Mouse (Mus musculus) left cerebral cortex, adult 18-20 months (tissue): ENCODE measurements around the gene Gm11037. TPM values are rescaled to one million over a fixed set of nuclear protein-coding genes. Genes with fewer than 3 reads are reported as not detected.
A peak's percentile ranks its signal among the peaks of the same experiment; 100 is the strongest.

Experiments used
- DNase-seq, 2 experiments: peaks; one replicate each; pipeline ENCODE4 v3.0.0; 2021 to 2022; ENCODE audit warnings: low spot score in 2 of 2, mixed read lengths in 1 of 2
- total RNA-seq, 2 experiments: library from RNA; stranded (reverse); gene quantifications; 2 replicates each; pipeline ENCODE4 v1.2.3; 2021

The Gm11037 gene
- total RNA-seq, 2 experiments from 2014 or later = not detected

DNA sequence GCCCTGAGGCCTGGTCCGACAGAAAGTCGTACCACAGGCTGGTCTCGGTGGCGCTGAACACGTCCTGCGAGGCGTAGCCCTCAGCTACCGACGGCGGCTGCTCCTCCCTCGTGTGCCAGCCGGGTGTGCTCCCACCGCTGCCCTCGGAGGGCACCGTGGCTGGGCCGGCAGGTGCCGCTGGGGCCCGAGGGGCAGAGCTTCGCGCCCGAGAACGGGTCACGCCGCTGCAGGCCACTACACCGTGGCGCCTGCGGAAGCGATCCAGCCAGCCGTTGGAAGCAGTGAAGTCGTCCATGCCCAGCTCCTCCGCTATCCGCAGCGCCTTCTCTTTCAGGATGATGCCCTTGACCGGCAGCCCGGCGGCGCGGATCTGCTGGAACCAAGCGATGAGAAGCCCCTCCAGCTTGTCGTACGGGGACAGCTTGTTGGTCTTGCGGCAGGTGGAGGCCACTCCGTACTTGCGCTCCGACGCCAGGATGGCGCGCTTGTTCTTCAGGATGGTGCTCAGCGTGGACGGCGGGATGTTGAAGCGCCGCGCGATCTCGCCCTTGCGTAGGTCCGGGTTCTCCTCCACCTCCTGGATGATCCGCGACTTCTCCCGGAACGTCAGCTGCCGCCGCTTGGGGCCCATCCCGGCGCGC lies 46.1 kb downstream of the Gm11037 start:
- peak; percentile 42 to 58 for DNase-seq

DNA sequence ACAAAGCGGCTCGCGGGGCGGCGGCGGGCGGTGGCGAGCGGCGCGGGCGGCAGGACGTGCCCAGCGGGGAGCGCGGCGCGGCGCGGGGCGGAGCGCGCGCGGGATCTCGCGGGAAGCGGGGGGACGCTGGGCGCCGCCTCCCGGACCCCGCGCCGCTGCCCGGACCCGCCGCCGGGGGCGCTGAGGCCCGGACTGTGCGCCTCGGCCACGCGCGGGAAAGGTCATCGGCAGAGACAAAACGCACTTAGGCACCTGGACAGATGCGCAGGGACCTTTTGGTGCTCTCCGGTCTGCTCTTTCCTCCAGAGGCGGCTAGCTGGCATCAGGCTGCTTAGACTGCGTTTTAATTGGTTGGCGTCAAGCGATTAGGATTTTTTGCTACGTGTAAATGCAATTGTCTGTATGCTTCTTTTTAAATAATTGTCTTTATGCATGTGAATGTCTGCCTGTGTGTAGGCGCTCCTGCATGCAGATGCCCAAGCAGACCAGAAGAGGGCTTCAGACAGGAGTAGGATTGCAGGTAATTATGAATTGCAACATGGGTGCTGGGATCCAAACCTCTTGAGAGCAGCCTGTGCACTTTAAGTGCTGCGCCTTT lies 46.8 kb downstream of the Gm11037 start, which contains the start of gene Cenpb:
Gene Cenpb (minus strand): TSS at position 78 of the 598 bp plus-strand sequence.
- DNase-seq = peak; percentile 77 to 86

Other genes with a start within 250 kb of the Gm11037 start
- gene 4930402H24Rik, start 227.1 kb upstream of the Gm11037 start, total RNA-seq = 10 to 100 TPM; 68.4 to 68.5 TPM
- 100 to 1,000 TPM; 109 to 110 TPM for gene Atrn, start 227.0 kb upstream of the Gm11037 start, total RNA-seq
- gene Gfra4, start 90.4 kb upstream of the Gm11037 start, total RNA-seq = 10 to 100 TPM; 53.4 to 58.4 TPM
- 10 to 100 TPM in 1 of 2 experiments, 1 to 10 TPM in 1; 6.4 to 12.4 TPM for gene Adam33, start 69.7 kb upstream of the Gm11037 start, total RNA-seq
- gene Siglec1, start 46.7 kb upstream of the Gm11037 start, total RNA-seq = under 1 TPM; 0.53 to 0.80 TPM
- gene Hspa12b, start 6.2 kb upstream of the Gm11037 start, total RNA-seq = 10 to 100 TPM in 1 of 2 experiments, 1 to 10 TPM in 1; 8.4 to 10.2 TPM
- 10 to 100 TPM; 69.3 to 85.6 TPM for gene 1700037H04Rik, start 26.6 kb downstream of the Gm11037 start, total RNA-seq
- gene Cenpb, start 46.6 kb downstream of the Gm11037 start, total RNA-seq = 10 to 100 TPM; 64.2 to 64.3 TPM
- 10 to 100 TPM; 15.2 to 21.6 TPM for gene Cdc25b, start 53.5 kb downstream of the Gm11037 start, total RNA-seq
- 1 to 10 TPM; 7.6 to 9.2 TPM for gene Spef1, start 53.8 kb downstream of the Gm11037 start, total RNA-seq
- 10 to 100 TPM; 23.1 to 25.1 TPM for gene Ap5s1, start 73.6 kb downstream of the Gm11037 start, total RNA-seq
- 1 to 10 TPM; 5.9 to 6.3 TPM for gene Mavs, start 100.6 kb downstream of the Gm11037 start, total RNA-seq
- 10 to 100 TPM; 64.8 to 65.1 TPM for gene Pank2, start 129.0 kb downstream of the Gm11037 start, total RNA-seq
- 10 to 100 TPM; 40.7 to 41.8 TPM for gene Rnf24, start 219.4 kb downstream of the Gm11037 start, total RNA-seq